Mouse (Mus musculus) ES-E14 (cell line): Measurements from ENCODE around the gene Sestd1. TPM values are rescaled to one million over a fixed set of nuclear protein-coding genes. Genes with fewer than 3 reads are reported as not detected.

Experiments
- DNase-seq: peaks from one replicate; pipeline ENCODE4 v3.0.0-alpha.2; 2013; ENCODE audit warnings: low read depth, low spot score
- H3K27ac ChIP-seq: 2 replicates; pipeline ENCODE4 v1.5.1; 2012; ENCODE audit warnings: low read depth, mild to moderate bottlenecking, low read length, moderate library complexity, mixed read lengths; ENCODE audit not compliant: poor library complexity, insufficient read depth, severe bottlenecking
- H3K36me3 ChIP-seq: 2 replicates; pipeline ENCODE4 v1.6.1; 2012; ENCODE audit warnings: mild to moderate bottlenecking, low read length, moderate library complexity, mixed read lengths; ENCODE audit not compliant: control insufficient read depth, poor library complexity, insufficient read depth, severe bottlenecking
- H3K4me1 ChIP-seq, 2 experiments: fragments of 150-350 bp in 1 of 2; sonication (generic) in 1 of 2; 2 replicates each; pipeline ENCODE4 v1.6.1; 2012; ENCODE audit warnings: low read length in 2 of 2, mild to moderate bottlenecking in 1 of 2, mixed read lengths in 1 of 2; ENCODE audit not compliant: control insufficient read depth in 2 of 2, insufficient read depth in 2 of 2, poor library complexity in 1 of 2
- H3K4me3 ChIP-seq, 2 experiments: fragments of 150-350 bp in 1 of 2; sonication (generic) in 1 of 2; 2 replicates each; pipeline ENCODE4 v1.5.1; 2012; ENCODE audit warnings: low read length in 2 of 2, low read depth in 1 of 2, mild to moderate bottlenecking in 1 of 2, mixed read lengths in 1 of 2; ENCODE audit not compliant: insufficient read depth in 1 of 2, poor library complexity in 1 of 2, severe bottlenecking in 1 of 2
- H3K9ac ChIP-seq: 2 replicates; pipeline ENCODE4 v1.6.1; 2012; ENCODE audit warnings: low read depth, mild to moderate bottlenecking, low read length, mixed read lengths; ENCODE audit not compliant: poor library complexity, insufficient read depth, severe bottlenecking
- H3K9me3 ChIP-seq: fragments of 150-350 bp; sonication (generic); 2 replicates; pipeline ENCODE4 v1.6.1; 2012; ENCODE audit warnings: low read depth, mild to moderate bottlenecking, low read length; ENCODE audit not compliant: control insufficient read depth, insufficient read depth
- CHD2 ChIP-seq: IDR thresholded peaks from 2 replicates; pipeline ENCODE4 v1.6.1; 2014; ENCODE audit warnings: mild to moderate bottlenecking, low read depth, low read length, inconsistent platforms
- HCFC1 ChIP-seq: IDR thresholded peaks from 2 replicates; pipeline ENCODE4 v1.6.1; 2012; ENCODE audit warnings: low read length, inconsistent platforms, borderline replicate concordance; ENCODE audit not compliant: insufficient read depth
- MAFK ChIP-seq: IDR thresholded peaks from 2 replicates; pipeline ENCODE4 v1.6.1; 2014; ENCODE audit warnings: mild to moderate bottlenecking, low read depth, low read length, inconsistent platforms; ENCODE audit not compliant: insufficient read depth
- ZC3H11A ChIP-seq: IDR thresholded peaks from 2 replicates; pipeline ENCODE4 v1.6.1; 2012; ENCODE audit warnings: low read depth, mild to moderate bottlenecking, inconsistent platforms, low read length, borderline replicate concordance
- ZNF384 ChIP-seq: IDR thresholded peaks from 2 replicates; pipeline ENCODE4 v1.6.1; 2012; ENCODE audit warnings: low read depth, low read length, inconsistent platforms
- in situ Hi-C, 2 experiments: fragments of 600-800 bp; cut with MboI; formaldehyde crosslinking; loops; one replicate each; pipeline ENCODE4 v1.15.1; 2025; ENCODE audit warnings: low sequenced_read_pairs in 2 of 2, inconsistent platforms in 1 of 2; ENCODE audit not compliant: unreplicated experiment in 2 of 2
- total RNA-seq: library from RNA; depleted of rRNA; stranded (reverse); fragments of 300-350 nt; gene quantifications from 2 replicates; pipeline ENCODE4 v1.2.3, GENCODE M21; 2012

The Sestd1 gene
- total RNA-seq, 1 experiment = 11.4 TPM

DNA sequence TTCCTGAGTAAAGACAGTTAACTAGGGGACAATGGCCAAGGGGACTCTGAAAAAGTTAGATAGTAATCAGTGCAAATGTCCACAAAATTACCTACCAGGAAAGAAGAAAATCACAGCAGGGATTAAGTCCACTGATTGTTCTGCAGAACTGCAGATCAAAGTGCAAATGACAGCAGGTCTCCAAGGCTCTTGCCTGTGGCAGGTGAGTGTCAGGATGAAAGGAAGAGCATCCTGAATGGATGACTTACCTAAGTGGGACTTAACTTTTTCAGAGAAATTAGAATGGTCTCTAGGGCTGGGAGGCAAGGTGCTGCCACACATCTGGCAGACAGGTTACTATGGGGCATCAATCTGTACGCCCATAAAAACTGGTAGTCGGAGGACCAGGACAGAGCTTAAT lies 47.8 kb downstream of the Sestd1 start:
- Histone ChIP-seq H3K9me3 (no peaks in the 10 kb centered on the region), H3K27ac (no peak overlapping the region), H3K4me3 (no peak overlapping the region), H3K36me3 (peaks cover 2% of the 10 kb centered on the region; the same call in 1 of the 2 replicates), H3K9ac (no peak overlapping the region), H3K4me1 (no peaks in the 10 kb centered on the region)
- peak; percentile 25 for DNase-seq
- TF ChIP-seq CHD2 = no peak
- no peak for TF ChIP-seq ZNF384
- no peak for TF ChIP-seq ZC3H11A
- no peak for TF ChIP-seq MAFK
- TF ChIP-seq HCFC1 = no peak
- in situ Hi-C loops = no loop called here

DNA sequence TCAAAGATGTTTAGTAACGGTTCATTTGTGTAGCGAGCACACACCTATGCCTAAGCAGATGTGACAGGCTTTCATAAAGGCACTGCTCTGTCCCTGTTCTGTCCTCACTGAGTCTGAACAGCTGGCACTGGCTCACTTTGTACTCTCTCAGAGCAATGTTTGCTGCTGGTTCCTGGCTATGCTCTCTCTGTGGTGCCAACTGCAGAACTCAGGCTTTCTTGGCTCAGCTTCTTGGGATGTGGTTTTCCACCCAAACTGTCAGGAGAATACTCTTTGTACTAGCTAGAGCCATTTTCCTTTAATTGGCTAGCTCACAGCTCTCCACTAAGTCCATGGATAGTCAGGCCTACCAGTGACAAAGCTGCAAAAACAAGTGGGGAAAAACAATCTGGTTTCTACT lies 59.4 kb downstream of the Sestd1 start:
- no peak overlapping the region for H3K27ac ChIP-seq
- peaks cover 2% of the 10 kb centered on the region; the same call in 1 of the 2 replicates for H3K36me3 ChIP-seq
- no peaks in the 10 kb centered on the region for H3K4me1 ChIP-seq
- H3K4me3 ChIP-seq = no peak overlapping the region
- no peaks in the 10 kb centered on the region for H3K9me3 ChIP-seq
- DNase-seq = no peak
- H3K9ac ChIP-seq = no peak overlapping the region
- in situ Hi-C loops = no loop called here
- TF ChIP-seq ZC3H11A (no peak), HCFC1 (no peak), CHD2 (no peak), ZNF384 (no peak), MAFK (no peak)

DNA sequence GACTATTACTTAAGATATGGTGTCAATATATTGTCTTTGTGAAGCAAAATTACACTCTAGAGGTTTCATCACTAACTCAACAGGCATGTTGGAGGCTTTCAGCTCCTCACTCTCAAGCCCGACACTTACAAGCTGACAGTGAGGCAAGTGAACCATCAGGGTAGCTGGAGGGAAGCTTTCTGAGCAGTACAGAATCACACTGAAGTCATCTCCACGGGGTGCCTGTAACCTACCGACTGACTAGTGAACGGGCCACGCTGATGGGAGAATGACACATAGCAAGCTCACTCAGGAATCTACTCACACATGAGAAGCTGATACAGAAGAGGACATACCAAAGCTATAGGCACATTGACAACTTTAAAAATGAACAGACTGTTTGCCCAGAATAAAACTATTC lies 67.5 kb downstream of the Sestd1 start:
- no peak for DNase-seq
- H3K27ac ChIP-seq = no peak overlapping the region
- H3K36me3 ChIP-seq = peaks cover 2% of the 10 kb centered on the region; the same call in 1 of the 2 replicates
- in situ Hi-C loops = no loop called here
- H3K4me3 ChIP-seq = no peak overlapping the region
- H3K9me3 ChIP-seq = no peaks in the 10 kb centered on the region
- H3K4me1 ChIP-seq = no peaks in the 10 kb centered on the region
- no peak overlapping the region for H3K9ac ChIP-seq
- TF ChIP-seq MAFK = no peak
- TF ChIP-seq ZNF384 = no peak
- TF ChIP-seq ZC3H11A = no peak

DNA sequence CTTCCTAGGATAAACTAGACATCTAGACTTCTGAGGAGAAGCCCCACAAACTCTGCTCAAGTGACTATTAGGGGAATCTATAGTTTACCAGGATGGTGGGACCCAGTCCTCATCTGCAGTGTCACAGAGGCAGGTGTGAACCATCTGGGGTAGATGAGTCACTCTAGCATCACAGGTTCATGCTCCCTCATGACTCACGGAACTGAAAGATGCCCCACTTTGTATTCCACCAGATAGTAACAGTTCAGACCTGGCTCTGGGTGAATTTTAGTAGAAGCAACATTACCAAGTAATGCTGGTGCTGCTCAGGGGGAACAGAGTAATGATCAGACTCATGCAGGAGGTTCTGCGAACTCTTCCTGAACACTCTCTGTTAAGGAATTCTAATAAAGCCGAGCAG lies 73.4 kb downstream of the Sestd1 start:
- H3K27ac ChIP-seq = no peak overlapping the region
- no peaks in the 10 kb centered on the region for H3K9me3 ChIP-seq
- H3K4me1 ChIP-seq = no peaks in the 10 kb centered on the region
- H3K36me3 ChIP-seq = peaks cover 2% of the 10 kb centered on the region; the same call in 1 of the 2 replicates
- no peak overlapping the region for H3K9ac ChIP-seq
- in situ Hi-C loops = no loop called here
- TF ChIP-seq ZNF384 (no peak), CHD2 (no peak), MAFK (no peak), HCFC1 (no peak), ZC3H11A (no peak)
- DNase-seq = no peak
- no peak overlapping the region for H3K4me3 ChIP-seq

DNA sequence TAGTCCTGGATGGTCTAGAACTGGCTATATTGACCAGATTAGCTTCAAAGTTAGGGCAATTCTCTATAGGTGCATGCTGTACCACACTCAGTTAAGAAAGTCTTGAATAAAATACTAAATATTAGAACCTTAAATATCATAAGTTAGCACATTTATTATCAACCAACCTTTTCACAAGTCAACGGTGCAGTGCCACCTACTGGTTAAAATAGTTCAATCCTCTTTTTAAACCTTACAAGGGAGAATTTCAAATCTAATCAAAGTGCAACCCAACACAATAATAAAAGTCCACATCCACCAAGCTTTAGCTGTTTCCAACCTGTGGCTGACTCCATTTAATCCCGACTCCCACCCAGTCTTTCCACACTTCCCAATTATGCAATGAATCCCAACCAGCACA lies 76.5 kb downstream of the Sestd1 start:
- Histone ChIP-seq H3K4me1 (no peaks in the 10 kb centered on the region), H3K27ac (no peak overlapping the region), H3K9me3 (no peaks in the 10 kb centered on the region), H3K9ac (no peak overlapping the region), H3K36me3 (peaks cover 2% of the 10 kb centered on the region; the same call in 1 of the 2 replicates), H3K4me3 (no peak overlapping the region)
- no peak for DNase-seq
- in situ Hi-C loops = no loop called here
- TF ChIP-seq ZNF384 (no peak), CHD2 (no peak), MAFK (no peak), ZC3H11A (no peak), HCFC1 (no peak)
